Mouse (Mus musculus) left cerebral cortex, postnatal 10 days (tissue): ENCODE measurements at regions not wholly inside any gene's neighbourhood (a gene's known extent, or its start where the extent isn't known, plus 50 kb on each side); places are given as distances from the start of the nearest gene placed in this dataset.

ENCODE experiments used
- DNase-seq, 2 experiments: peaks; one replicate each; pipeline ENCODE4 v3.0.0; 2021 to 2022; ENCODE audit warnings: low spot score in 2 of 2, mixed read lengths in 1 of 2; ENCODE audit errors: extremely low spot score in 1 of 2
- intact Hi-C: fragments of 180-260 bp; cut with DNase I; formaldehyde crosslinking; loops from one replicate; pipeline ENCODE4 v1.15.1; 2025

DNA sequence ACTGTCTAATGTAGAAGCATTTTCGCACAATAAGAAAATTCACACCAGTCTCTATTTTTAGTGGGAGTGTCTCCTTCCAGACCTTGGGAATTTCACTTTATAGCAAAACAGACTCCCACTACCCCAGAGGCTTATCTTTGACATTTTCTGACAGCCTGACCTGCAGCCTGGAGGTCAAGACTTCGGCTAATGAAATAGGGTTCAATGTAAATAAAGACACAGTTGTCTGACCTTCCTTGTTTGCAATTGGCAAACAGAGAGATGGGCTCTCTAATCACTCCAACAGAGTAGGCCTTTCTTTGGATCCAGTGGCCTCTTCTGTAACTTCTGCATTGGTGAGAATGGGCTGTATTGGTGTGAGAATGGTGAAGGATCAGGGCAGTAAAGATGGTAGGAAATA lies 321.7 kb upstream of the Tnp1 start:
- intact Hi-C loops, result no loop called here

GRCm38 (mm10) chr1:73309556-73309955 lies 293.8 kb upstream of the Tnp1 start:
- no peak for DNase-seq
- intact Hi-C loops, result no loop called here

More for the DNA sequence above, 321.7 kb upstream of the Tnp1 start:
- DNase-seq, result no peak

- intact Hi-C loops, result no loop called here
- DNase-seq, result no peak
These were observed 292.7 kb upstream of the Tnp1 start for GRCm38 (mm10) chr1:73308420-73308819.

- intact Hi-C loops, result no loop called here
- DNase-seq, result no peak
These were observed 291.5 kb upstream of the Tnp1 start for GRCm38 (mm10) chr1:73307194-73307593.

DNA sequence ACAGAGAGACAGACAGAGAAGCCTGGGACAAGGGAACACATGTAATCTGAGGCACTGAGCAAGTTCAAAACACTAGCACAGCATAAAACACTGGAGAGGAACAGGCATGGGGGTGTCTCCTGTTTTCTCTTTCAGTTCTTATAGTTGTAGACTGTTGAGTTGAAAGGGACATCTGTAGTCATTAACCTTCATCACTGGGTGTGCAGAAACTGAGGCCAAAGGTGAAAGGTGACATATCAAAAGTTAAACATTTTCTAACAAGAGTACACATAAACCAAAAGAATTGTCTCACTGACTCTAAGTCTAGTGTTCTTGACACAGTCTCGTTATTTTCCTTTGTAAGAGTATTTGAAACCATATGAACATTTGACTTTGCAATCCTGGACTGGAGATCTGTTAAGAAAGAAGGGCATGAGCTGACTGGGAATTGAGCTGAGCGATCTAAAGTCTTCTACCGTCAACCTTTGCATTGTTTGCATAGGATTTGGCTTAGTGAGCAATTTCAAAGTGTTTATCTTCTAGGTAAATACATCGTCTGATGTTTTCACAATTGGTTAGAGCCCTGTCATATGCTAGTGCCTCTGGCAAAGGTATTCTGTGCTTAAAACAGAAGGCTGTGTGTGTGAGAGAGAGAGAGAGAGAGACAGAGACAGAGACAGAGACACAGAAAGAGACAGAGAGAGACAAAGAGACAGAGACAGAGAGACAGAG lies 284.4 kb upstream of the Tnp1 start:
- no peak for DNase-seq
- intact Hi-C loops, result no loop called here

DNA sequence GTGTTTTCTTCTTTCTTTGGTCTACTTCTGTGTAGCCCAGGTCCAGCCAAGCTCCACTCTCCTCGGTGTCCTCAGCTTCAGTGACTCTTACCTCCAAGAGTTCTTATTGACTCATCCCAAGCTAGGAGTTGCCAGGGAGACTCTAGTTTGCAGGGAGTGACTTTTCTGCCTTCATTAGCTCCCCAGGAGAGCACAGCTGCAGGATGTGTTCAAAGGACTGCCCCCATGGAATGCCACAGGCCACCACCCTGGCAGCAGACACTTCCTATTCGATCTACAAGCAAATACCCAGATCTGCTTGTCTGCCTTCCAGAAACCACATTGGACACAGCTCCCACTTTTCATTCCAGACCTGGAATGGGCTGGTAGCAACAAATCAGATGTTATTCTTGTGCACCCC lies 269.6 kb upstream of the Tnp1 start:
- no peak for DNase-seq
- intact Hi-C loops, result no loop called here

GRCm38 (mm10) chr1:73274480-73274879 lies 258.8 kb upstream of the Tnp1 start:
- intact Hi-C loops, result loop anchor here (5.0 to 10.0 kb wide), 2 partner anchors 397 to 550 kb away; no protein-coding TSS in a partner anchor
- DNase-seq, result no peak

- DNase-seq, result peak in 1 of 2 experiments; percentile 36
- intact Hi-C loops, result loop anchor here (5.0 to 10.0 kb wide), 2 partner anchors 394 to 554 kb away; no protein-coding TSS in a partner anchor
These were observed 255.2 kb upstream of the Tnp1 start for GRCm38 (mm10) chr1:73270787-73271391.

DNA sequence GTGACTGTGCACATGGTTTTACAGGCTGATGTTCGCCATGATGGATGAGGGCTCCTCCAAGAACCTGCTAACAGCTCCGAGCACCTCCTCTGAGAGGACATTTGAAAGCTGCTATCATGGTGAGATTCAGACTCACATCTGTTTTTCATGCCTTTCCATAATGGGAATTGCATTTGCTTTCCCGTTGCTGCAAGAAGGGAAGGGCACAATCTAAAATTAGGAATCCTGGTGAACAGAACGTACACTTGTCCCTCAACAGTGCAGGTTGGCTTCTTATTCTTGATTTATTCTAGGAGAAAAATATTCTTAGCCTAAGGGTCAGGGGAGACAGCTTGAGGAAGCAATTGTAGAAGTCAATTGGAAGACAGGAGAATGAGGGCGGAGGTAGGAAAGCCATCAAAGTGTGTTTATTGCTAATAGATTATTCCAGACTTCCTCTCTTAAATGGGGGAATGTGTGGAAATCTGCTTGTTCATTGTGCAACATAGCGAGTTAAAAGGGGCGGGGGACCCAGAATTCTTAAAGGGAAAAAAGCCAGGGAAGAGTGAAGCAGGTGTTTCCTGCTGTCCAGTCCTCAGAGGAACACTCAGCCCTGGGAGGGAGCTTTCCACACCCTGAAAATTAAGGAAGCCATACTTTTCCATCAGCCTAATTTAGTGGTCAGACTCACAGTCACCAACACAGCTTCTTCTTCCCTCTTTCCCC lies 253.5 kb upstream of the Tnp1 start:
- no peak for DNase-seq
- intact Hi-C loops, result no loop called here

GRCm38 (mm10) chr1:73265009-73265408 lies 249.3 kb upstream of the Tnp1 start:
- peak in 1 of 2 experiments; percentile 32 for DNase-seq
- intact Hi-C loops, result no loop called here

DNA sequence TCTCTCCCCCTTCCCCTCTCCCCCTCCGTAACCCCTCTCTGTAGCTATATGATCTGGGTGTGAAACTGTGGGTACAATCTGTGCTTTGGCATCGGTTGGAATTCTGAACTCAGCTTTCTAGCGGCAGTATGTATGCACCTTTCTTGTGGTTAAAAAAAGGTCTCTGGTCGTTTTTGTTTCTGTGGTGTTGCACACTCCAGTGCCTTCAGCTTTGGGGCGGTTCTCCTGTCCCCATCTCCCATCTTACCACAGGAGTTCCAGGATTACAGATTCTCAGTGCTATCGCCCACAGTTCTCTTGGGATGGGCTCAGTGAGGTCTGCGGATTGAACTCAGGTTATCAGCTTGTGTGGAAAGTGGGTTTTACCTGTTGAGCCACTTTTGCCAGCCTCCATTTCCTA lies 248.5 kb upstream of the Tnp1 start:
- intact Hi-C loops, result no loop called here
- no peak for DNase-seq

GRCm38 (mm10) chr1:73259525-73260098 lies 243.9 kb upstream of the Tnp1 start:
- DNase-seq, result no peak
- intact Hi-C loops, result no loop called here

GRCm38 (mm10) chr1:73257263-73257662 lies 241.6 kb upstream of the Tnp1 start:
- DNase-seq, result no peak
- intact Hi-C loops, result no loop called here

GRCm38 (mm10) chr1:73251911-73252356 lies 236.2 kb upstream of the Tnp1 start:
- no peak for DNase-seq
- intact Hi-C loops, result no loop called here

DNA sequence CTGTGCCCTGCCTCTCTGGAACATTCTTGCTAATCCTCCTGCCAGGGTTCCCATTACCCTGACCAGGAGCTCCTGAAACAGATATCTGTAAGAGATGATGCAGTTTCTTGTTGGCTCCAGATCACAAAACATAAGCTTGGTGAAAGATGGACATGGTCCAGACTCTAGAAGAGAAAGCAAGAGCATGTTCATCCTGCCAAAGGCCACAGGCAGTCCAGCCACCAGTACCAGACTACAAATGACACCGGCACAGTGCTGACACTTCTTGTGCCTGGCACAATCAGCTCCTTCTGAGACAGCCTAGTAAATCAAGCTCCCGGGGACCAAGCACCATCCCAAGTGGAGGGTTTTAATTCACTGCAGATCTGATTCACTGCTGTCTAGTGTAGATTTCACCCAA lies 228.3 kb upstream of the Tnp1 start:
- no peak for DNase-seq
- intact Hi-C loops, result no loop called here

DNA sequence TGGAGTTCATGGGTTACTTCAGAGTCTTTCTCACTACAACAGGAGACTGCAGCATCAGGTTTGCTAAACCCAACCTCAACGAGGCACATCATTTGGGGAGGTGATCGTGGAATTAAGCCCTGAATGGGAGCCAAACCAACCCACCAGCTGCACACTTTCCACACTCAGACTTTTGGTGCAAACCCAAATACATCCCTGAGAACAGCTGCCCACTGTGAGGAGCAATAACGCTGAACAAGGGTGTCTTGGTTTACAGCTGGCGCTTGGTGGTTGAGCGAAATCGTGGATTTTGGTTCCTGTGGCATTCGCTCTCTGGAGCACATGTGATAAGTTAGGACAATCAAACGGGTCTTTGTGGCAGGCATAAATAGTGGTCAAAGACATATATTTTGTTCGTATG lies 226.6 kb upstream of the Tnp1 start:
- intact Hi-C loops, result no loop called here

GRCm38 (mm10) chr1:73236867-73237266 lies 221.2 kb upstream of the Tnp1 start:
- intact Hi-C loops, result no loop called here
- no peak for DNase-seq

More for the DNA sequence above, 226.6 kb upstream of the Tnp1 start:
- no peak for DNase-seq

- intact Hi-C loops, result no loop called here
- DNase-seq, result no peak
These were observed 217.9 kb upstream of the Tnp1 start for GRCm38 (mm10) chr1:73233636-73234035.

GRCm38 (mm10) chr1:73233041-73233440 lies 217.3 kb upstream of the Tnp1 start:
- DNase-seq, result no peak
- intact Hi-C loops, result no loop called here

DNA sequence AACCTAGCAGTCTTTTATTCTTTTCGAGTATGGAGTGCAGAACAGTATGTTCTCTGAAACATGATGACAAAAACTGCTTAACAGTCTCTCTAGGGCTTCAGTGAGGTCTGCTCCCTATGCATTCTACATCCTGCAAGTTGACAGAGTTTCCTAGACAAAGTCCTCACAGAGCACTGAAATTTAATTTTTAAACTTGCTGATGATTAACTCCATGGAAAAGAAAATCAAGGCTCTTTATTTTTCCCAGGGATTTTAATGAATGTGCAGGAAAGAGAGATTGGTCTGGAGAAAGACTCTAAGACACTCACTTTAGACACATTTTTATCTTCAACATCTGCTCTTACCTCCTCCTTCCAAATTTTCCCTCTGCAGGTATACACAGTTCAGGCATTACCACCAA lies 214.9 kb upstream of the Tnp1 start:
- intact Hi-C loops, result no loop called here
- no peak for DNase-seq
